Mouse (Mus musculus) CH12.LX (cell line): ENCODE results near the gene Cables2. TPM values are rescaled to one million over a fixed set of nuclear protein-coding genes. Genes with fewer than 3 reads are reported as not detected.
A peak's percentile ranks its signal among the peaks of the same experiment; 100 is the strongest.

Source experiments
- DNase-seq: peaks from one replicate; pipeline ENCODE4 v3.0.0-alpha.2; 2013; ENCODE audit errors: extremely low read depth
- H3K27ac ChIP-seq: 2 replicates; pipeline ENCODE4 v1.5.1; 2012; ENCODE audit warnings: low read depth, mild to moderate bottlenecking, control low read depth, moderate library complexity; ENCODE audit not compliant: insufficient read depth
- H3K27me3 ChIP-seq: replicated peaks from 2 replicates; pipeline ENCODE3; 2012; ENCODE audit warnings: inconsistent platforms
- H3K36me3 ChIP-seq, 2 experiments: replicated peaks in 1 of 2; 2 replicates each; pipeline versions ENCODE3 to v1.6.1; 2012; ENCODE audit warnings: inconsistent platforms in 1 of 2, low read length in 1 of 2, mild to moderate bottlenecking in 1 of 2, mixed read lengths in 1 of 2, moderate library complexity in 1 of 2; ENCODE audit not compliant: control insufficient read depth in 1 of 2, insufficient read depth in 1 of 2
- H3K4me1 ChIP-seq, 2 experiments: 2 replicates each; pipeline ENCODE4 v1.6.1; 2012; ENCODE audit warnings: inconsistent platforms in 1 of 2, moderate library complexity in 1 of 2; ENCODE audit not compliant: insufficient read depth in 2 of 2, control insufficient read depth in 1 of 2
- H3K4me2 ChIP-seq: 2 replicates; pipeline ENCODE4 v1.6.1; 2012; ENCODE audit warnings: low read depth, mild to moderate bottlenecking, control low read depth; ENCODE audit not compliant: poor library complexity, insufficient read depth, severe bottlenecking
- H3K4me3 ChIP-seq, 3 experiments: fragments of 150-350 bp in 1 of 3; sonication (generic) in 1 of 3; replicated peaks in 1 of 3; 2 replicates each; pipeline versions ENCODE3 to v1.5.1; 2011 to 2012; ENCODE audit warnings: low read depth in 2 of 3, low read length in 2 of 3, mild to moderate bottlenecking in 2 of 3, moderate library complexity in 2 of 3, control low read depth in 1 of 3, improper control_type of control experiment in 1 of 3, inconsistent platforms in 1 of 3, mixed read lengths in 1 of 3; ENCODE audit not compliant: poor library complexity in 1 of 3
- H3K79me2 ChIP-seq: replicated peaks from 2 replicates; pipeline ENCODE4 v1.6.1; 2012; ENCODE audit warnings: mild to moderate bottlenecking, moderate library complexity; ENCODE audit not compliant: control insufficient read depth, poor library complexity, insufficient read depth, severe bottlenecking; ENCODE audit errors: extremely low read depth
- H3K9ac ChIP-seq: 2 replicates; pipeline ENCODE4 v1.6.1; 2012; ENCODE audit warnings: low read depth, mild to moderate bottlenecking, control low read depth, moderate library complexity; ENCODE audit not compliant: insufficient read depth
- H3K9me3 ChIP-seq: replicated peaks from 2 replicates; pipeline ENCODE3; 2012; ENCODE audit warnings: low read length, inconsistent platforms, mixed read lengths
- CHD2 ChIP-seq: IDR thresholded peaks from 2 replicates; pipeline ENCODE4 v1.6.1; 2011; ENCODE audit warnings: low read length, improper control_type of control experiment
- CTCF ChIP-seq, 2 experiments: IDR thresholded peaks in 1 of 2; conservative IDR thresholded peaks in 1 of 2; 2 replicates each; pipeline ENCODE4 v1.5.1; 2011 to 2012; ENCODE audit warnings: low read depth in 2 of 2, low read length in 2 of 2, improper control_type of control experiment in 1 of 2, inconsistent platforms in 1 of 2, mild to moderate bottlenecking in 1 of 2, moderate library complexity in 1 of 2
- E2F4 ChIP-seq: IDR thresholded peaks from 2 replicates; pipeline ENCODE4 v1.6.1; 2011; ENCODE audit warnings: low read depth, low read length, improper control_type of control experiment; ENCODE audit not compliant: insufficient replicate concordance
- EP300 ChIP-seq: IDR thresholded peaks from 2 replicates; pipeline ENCODE4 v1.6.1; 2011; ENCODE audit warnings: low read length, improper control_type of control experiment
- JUN ChIP-seq: IDR thresholded peaks from 2 replicates; pipeline ENCODE4 v1.6.1; 2011; ENCODE audit warnings: low read depth, mild to moderate bottlenecking, low read length, improper control_type of control experiment, moderate library complexity; ENCODE audit not compliant: insufficient read depth
- JUND ChIP-seq: conservative IDR thresholded peaks from 2 replicates; pipeline ENCODE4 v1.6.1; 2011; ENCODE audit warnings: low read depth, low read length, improper control_type of control experiment
- MAZ ChIP-seq: IDR thresholded peaks from 2 replicates; pipeline ENCODE4 v1.6.1; 2012; ENCODE audit warnings: low read depth, mild to moderate bottlenecking, inconsistent platforms, low read length, improper control_type of control experiment, moderate library complexity
- MEF2A ChIP-seq: IDR thresholded peaks from 2 replicates; pipeline ENCODE4 v1.6.1; 2014; ENCODE audit warnings: low read depth, mild to moderate bottlenecking, inconsistent platforms, low read length, improper control_type of control experiment, borderline replicate concordance
- PAX5 ChIP-seq: IDR thresholded peaks from 2 replicates; pipeline ENCODE4 v1.6.1; 2012; ENCODE audit warnings: low read length, inconsistent platforms, mixed read lengths
- POLR2A ChIP-seq: IDR thresholded peaks from 2 replicates; pipeline ENCODE4 v1.6.1; 2011; ENCODE audit warnings: low read depth, mild to moderate bottlenecking, improper control_type of control experiment, low read length
- RCOR1 ChIP-seq: conservative IDR thresholded peaks from 2 replicates; pipeline ENCODE4 v1.6.1; 2012; ENCODE audit warnings: low read depth, mild to moderate bottlenecking, inconsistent platforms, low read length, improper control_type of control experiment
- SMC3 ChIP-seq: IDR thresholded peaks from 2 replicates; pipeline ENCODE4 v1.6.1; 2011; ENCODE audit warnings: low read depth, low read length, improper control_type of control experiment
- TCF12 ChIP-seq: IDR thresholded peaks from 2 replicates; pipeline ENCODE4 v1.6.1; 2014; ENCODE audit warnings: low read depth, mild to moderate bottlenecking, inconsistent platforms, low read length, improper control_type of control experiment
- ZC3H11A ChIP-seq: IDR thresholded peaks from 2 replicates; pipeline ENCODE4 v1.6.1; 2012; ENCODE audit warnings: low read depth, mild to moderate bottlenecking, inconsistent platforms, low read length, improper control_type of control experiment
- ZKSCAN1 ChIP-seq: IDR thresholded peaks from 2 replicates; pipeline ENCODE4 v1.6.1; 2012; ENCODE audit warnings: low read depth, inconsistent platforms, low read length, improper control_type of control experiment, borderline replicate concordance
- ZMIZ1 ChIP-seq: IDR thresholded peaks from 2 replicates; pipeline ENCODE4 v1.6.1; 2012; ENCODE audit warnings: low read depth, mild to moderate bottlenecking, inconsistent platforms, low read length, improper control_type of control experiment
- dilution Hi-C: fragments of 300-500 bp; cut with MboI; formaldehyde crosslinking; loops from 2 replicates; pipeline ENCODE4 v1.14.3; 2020; ENCODE audit warnings: low sequenced_read_pairs; ENCODE audit not compliant: extremely low pct_unique_long_range_greater_than_20kb, extremely low pct_ligation_motif_present
- in situ Hi-C: fragments of 300-500 bp; cut with MboI; formaldehyde crosslinking; loops from 3 replicates; pipeline ENCODE4 v1.14.3; 2019; ENCODE audit warnings: low sequenced_read_pairs, low pct_ligation_motif_present, low pct_unique_long_range_greater_than_20kb, mixed read lengths
- polyA plus RNA-seq: library from polyadenylated mRNA; unstranded; fragments of >175 nt; gene quantifications from 2 replicates; pipeline ENCODE4 v1.2.1, GENCODE M21; 2012; ENCODE audit warnings: low read depth; ENCODE audit not compliant: insufficient read length
- total RNA-seq, 2 experiments: library from RNA; depleted of rRNA; stranded (reverse); fragments of 300-350 nt in 1 of 2; fragments of >200 nt in 1 of 2; gene quantifications; 2 replicates each; pipeline ENCODE4 v1.2.3; 2012 to 2014

Cables2 gene
- total and polyA plus RNA-seq, 3 experiments, result 13.0 to 29.9 (median 17.2) TPM

- H3K4me1 ChIP-seq, result peaks cover 26 to 60% of the 10 kb centered on the region in 2 experiments
- dilution Hi-C loops, result no loop called here
- TF ChIP-seq JUND, result no peak
- no peak for TF ChIP-seq EP300
- no peak for TF ChIP-seq JUN
- no peak for TF ChIP-seq ZC3H11A
- no peak for TF ChIP-seq CTCF (conservative IDR thresholded peaks at IDR 0.05 in 1 of 2, IDR thresholded peaks at IDR 0.05 in 1 of 2; ENCODE audit: low read depth in 2 of 2, low read length in 2 of 2)
- no peak for TF ChIP-seq MAZ
- TF ChIP-seq E2F4, result no peak
- TF ChIP-seq TCF12, result no peak
- no peak for TF ChIP-seq MEF2A
- TF ChIP-seq ZMIZ1, result no peak
- no peak for TF ChIP-seq PAX5
- no peak for TF ChIP-seq POLR2A
- no peak for TF ChIP-seq RCOR1
These were observed 4.0 kb downstream of the Cables2 start for GRCm38 (mm10) chr2:180269329-180269728.

GRCm38 (mm10) chr2:180267955-180268354, 5.3 kb downstream of the Cables2 start:
- Histone ChIP-seq H3K79me2 (0 out of 2 replicates have a peak, but pooled peaks cover 6% of the 10 kb centered on the region), H3K4me3 (no peak overlapping the region), H3K27ac (no peak overlapping the region), H3K9ac (no peak overlapping the region), H3K9me3 (no peaks in the 10 kb centered on the region), H3K4me1 (peaks cover 26 to 55% of the 10 kb centered on the region in 2 experiments), H3K36me3 (peaks cover 30 to 65% of the 10 kb centered on the region in 2 experiments), H3K4me2 (no peak overlapping the region), H3K27me3 (no peaks in the 10 kb centered on the region)
- in situ Hi-C loops, result no loop called here
- DNase-seq, result no peak
- dilution Hi-C loops, result no loop called here
- no peak for TF ChIP-seq CTCF (conservative IDR thresholded peaks at IDR 0.05 in 1 of 2, IDR thresholded peaks at IDR 0.05 in 1 of 2; ENCODE audit: low read depth in 2 of 2, low read length in 2 of 2)
- no peak for TF ChIP-seq CHD2
- no peak for TF ChIP-seq SMC3
- no peak for TF ChIP-seq ZKSCAN1

More at GRCm38 (mm10) chr2:180269329-180269728, 4.0 kb downstream of the Cables2 start:
- 0 out of 2 replicates have a peak, but pooled peaks cover 6% of the 10 kb centered on the region for H3K79me2 ChIP-seq
- H3K27ac ChIP-seq, result no peak overlapping the region
- H3K4me2 ChIP-seq, result no peak overlapping the region
- H3K27me3 ChIP-seq, result peaks cover 6% of the 10 kb centered on the region
- peaks cover 18 to 52% of the 10 kb centered on the region in 2 experiments for H3K36me3 ChIP-seq
- no peaks in the 10 kb centered on the region for H3K9me3 ChIP-seq
- DNase-seq, result no peak
- H3K4me3 ChIP-seq, result peak overlapping the region in 1 of 3 experiments; percentile 54
- no peak overlapping the region for H3K9ac ChIP-seq
- in situ Hi-C loops, result no loop called here
